Mouse (Mus musculus) forebrain, embryonic 13.5 days (tissue): Measurements from ENCODE around the gene Tmem260. TPM values are rescaled to one million over a fixed set of nuclear protein-coding genes. Genes with fewer than 3 reads are reported as not detected.
"Not testable (repeated sequence)": the region's sequence is repeated elsewhere in the genome, so short reads cannot be mapped to it uniquely, and the experiment has no call there.

ENCODE experiments used
- ATAC-seq: fragments of 200-750 bp; cut with Nextera tagmentation; 2 replicates; pipeline ENCODE4 v1.8.0; 2017
- H3K27ac ChIP-seq: fragments of 300-500 bp; sonication (generic); 2 replicates; pipeline ENCODE4 v1.5.1; 2015; ENCODE audit warnings: inconsistent platforms, mild to moderate bottlenecking, moderate library complexity
- H3K27me3 ChIP-seq: fragments of 300-500 bp; sonication (generic); 2 replicates; pipeline ENCODE4 v1.6.1; 2015; ENCODE audit warnings: mild to moderate bottlenecking, inconsistent platforms
- H3K36me3 ChIP-seq: fragments of 300-500 bp; sonication (generic); 2 replicates; pipeline ENCODE4 v1.6.1; 2015; ENCODE audit warnings: mild to moderate bottlenecking, inconsistent platforms; ENCODE audit not compliant: poor library complexity, severe bottlenecking
- H3K4me1 ChIP-seq: fragments of 300-500 bp; sonication (generic); 2 replicates; pipeline ENCODE4 v1.6.1; 2015; ENCODE audit warnings: inconsistent platforms
- H3K4me2 ChIP-seq: fragments of 300-500 bp; sonication (generic); 2 replicates; pipeline ENCODE4 v1.6.1; 2015; ENCODE audit warnings: inconsistent platforms, mild to moderate bottlenecking, moderate library complexity
- H3K4me3 ChIP-seq: fragments of 300-500 bp; sonication (generic); 2 replicates; pipeline ENCODE4 v1.5.1; 2015; ENCODE audit warnings: mild to moderate bottlenecking, inconsistent platforms
- H3K9ac ChIP-seq: fragments of 300-500 bp; sonication (generic); 2 replicates; pipeline ENCODE4 v1.6.1; 2015; ENCODE audit warnings: mild to moderate bottlenecking, inconsistent platforms
- H3K9me3 ChIP-seq: fragments of 300-500 bp; sonication (generic); replicated peaks from 2 replicates; pipeline ENCODE4 v1.6.1; 2016; ENCODE audit warnings: inconsistent platforms
- WGBS: fragments of 180-500 bp; shearing (Covaris S2); methylation state at CpG from one replicate; pipeline ENCODE4 v1.1.7; 2015; 5-methylcytosine and 5-hydroxymethylcytosine counted together
- polyA plus RNA-seq: library from polyadenylated mRNA; unstranded; fragments of >200 nt; fragmentation: Nextera tagmentation; extraction: Ambion mirVana; gene quantifications from 2 replicates; pipeline ENCODE4 v1.2.1, GENCODE M21; 2015

The Tmem260 gene
- polyA plus RNA-seq, 1 experiment from 2014 or later, result 16.5 TPM

- H3K4me2 ChIP-seq, result no peak overlapping the region
- WGBS, result 81% methylated on average over 5 of the region's 5 CpGs
- no peak overlapping the region for H3K4me3 ChIP-seq
- peaks cover 12% of the 10 kb centered on the region for H3K4me1 ChIP-seq
- H3K9me3 ChIP-seq, result no peaks in the 10 kb centered on the region
- no peaks in the 10 kb centered on the region for H3K27me3 ChIP-seq
- ATAC-seq, result no peak
- no peak overlapping the region for H3K9ac ChIP-seq
- peaks cover 16% of the 10 kb centered on the region for H3K36me3 ChIP-seq
- no peak overlapping the region for H3K27ac ChIP-seq
Observed at GRCm38 (mm10) chr14:48453411-48453810, 7.5 kb downstream of the Tmem260 start.

DNA sequence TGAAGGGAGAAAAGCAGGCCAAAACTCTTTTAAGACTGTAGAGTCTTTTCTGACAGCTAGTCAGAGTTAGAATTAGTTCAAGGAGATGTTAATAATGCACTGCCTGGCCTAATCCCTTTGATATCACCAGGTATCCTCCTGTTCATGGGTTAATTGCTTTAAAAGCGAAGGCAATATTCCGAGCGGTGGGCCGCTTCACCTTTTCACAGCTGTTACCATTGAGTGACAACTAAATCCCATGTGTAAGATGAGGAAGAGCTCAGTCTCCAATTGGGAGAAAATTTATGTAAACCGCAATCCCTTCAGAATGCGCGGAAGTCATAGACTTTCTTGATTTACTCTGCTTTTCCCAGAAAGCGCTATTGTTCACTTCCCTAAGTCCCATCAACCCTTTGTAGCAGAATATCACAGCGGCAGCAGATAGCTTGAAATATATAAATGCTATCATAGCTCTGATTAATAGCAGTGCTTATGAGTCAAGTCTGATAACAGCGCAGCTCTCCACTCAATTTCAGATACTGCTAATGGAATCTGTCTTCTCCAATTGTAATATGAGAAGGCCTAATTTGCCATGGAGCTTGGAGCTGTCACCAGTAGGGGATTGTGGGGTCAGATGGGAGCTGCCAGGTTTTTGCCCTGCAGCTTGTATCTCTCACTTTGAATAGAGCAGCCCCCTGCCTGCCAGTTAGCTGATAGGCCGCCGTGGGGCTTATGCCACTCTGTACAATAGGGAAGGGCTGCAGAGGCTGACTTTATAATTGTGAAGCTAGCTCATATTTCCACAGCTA, 10.6 kb downstream of the Tmem260 start:
- WGBS, result 39% methylated on average over 12 of the region's 12 CpGs
- H3K9ac ChIP-seq, result no peak overlapping the region
- peaks cover 12% of the 10 kb centered on the region for H3K4me1 ChIP-seq
- H3K27me3 ChIP-seq, result no peaks in the 10 kb centered on the region
- no peak overlapping the region for H3K4me3 ChIP-seq
- H3K36me3 ChIP-seq, result peaks cover 28% of the 10 kb centered on the region
- no peak overlapping the region for H3K27ac ChIP-seq
- H3K4me2 ChIP-seq, result no peak overlapping the region
- ATAC-seq, result peak; percentile 30; the same call in 1 of the 2 replicates
- no peaks in the 10 kb centered on the region for H3K9me3 ChIP-seq

DNA sequence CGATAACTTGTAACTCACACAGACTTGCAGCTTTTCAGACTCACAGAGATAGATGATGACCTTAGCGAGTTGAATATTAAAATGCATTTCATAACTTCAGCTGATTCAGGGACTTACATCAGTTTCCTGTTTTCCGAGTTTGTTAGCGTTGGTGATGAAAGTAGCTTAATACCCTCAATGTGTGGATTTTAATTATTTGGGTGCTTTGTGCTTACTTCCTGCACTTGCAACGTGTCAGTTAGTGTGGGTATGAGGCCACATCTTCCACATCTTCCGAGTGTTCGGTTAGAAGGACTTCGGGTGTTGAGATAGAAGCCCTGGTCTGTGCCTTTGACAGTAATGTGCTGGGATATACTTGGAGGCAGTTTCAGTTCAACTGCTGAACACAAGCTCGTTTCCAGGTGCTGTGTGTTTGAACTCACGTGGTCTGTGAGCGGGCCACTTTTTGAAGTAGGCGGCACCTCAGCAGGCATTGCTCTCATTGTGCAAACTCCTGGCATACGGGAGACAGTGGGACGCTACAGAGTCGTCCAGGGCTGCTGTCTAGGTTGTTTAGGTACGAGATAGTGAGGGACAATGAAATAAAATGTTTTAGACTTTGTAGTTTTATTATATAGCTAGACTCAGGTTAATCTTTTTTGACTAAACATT, 11.5 kb downstream of the Tmem260 start:
- peaks cover 12% of the 10 kb centered on the region for H3K4me1 ChIP-seq
- H3K9me3 ChIP-seq, result no peaks in the 10 kb centered on the region
- no peak overlapping the region for H3K9ac ChIP-seq
- no peak overlapping the region for H3K4me3 ChIP-seq
- no peaks in the 10 kb centered on the region for H3K27me3 ChIP-seq
- no peak overlapping the region for H3K27ac ChIP-seq
- peaks cover 21% of the 10 kb centered on the region for H3K36me3 ChIP-seq
- no peak for ATAC-seq
- 81% methylated on average over 16 of the region's 16 CpGs for WGBS
- no peak overlapping the region for H3K4me2 ChIP-seq

- peaks cover 12% of the 10 kb centered on the region for H3K4me1 ChIP-seq
- no peaks in the 10 kb centered on the region for H3K9me3 ChIP-seq
- no peak overlapping the region for H3K9ac ChIP-seq
- H3K27me3 ChIP-seq, result no peaks in the 10 kb centered on the region
- WGBS, result 94% methylated on average over 9 of the region's 9 CpGs
- no peak overlapping the region for H3K4me3 ChIP-seq
- H3K36me3 ChIP-seq, result peaks cover 17% of the 10 kb centered on the region
- no peak overlapping the region for H3K27ac ChIP-seq
- no peak overlapping the region for H3K4me2 ChIP-seq
- ATAC-seq, result no peak
Observed at GRCm38 (mm10) chr14:48458901-48459300, 13.0 kb downstream of the Tmem260 start.

- ATAC-seq, result no peak
- 50% methylated on average over 7 of the region's 7 CpGs for WGBS
- Histone ChIP-seq H3K27me3 (no peaks in the 10 kb centered on the region), H3K4me3 (no peak overlapping the region), H3K9ac (no peak overlapping the region), H3K36me3 (peaks cover 10% of the 10 kb centered on the region), H3K4me2 (no peak overlapping the region), H3K27ac (no peak overlapping the region), H3K4me1 (no peaks in the 10 kb centered on the region), H3K9me3 (no peaks in the 10 kb centered on the region)
Observed at GRCm38 (mm10) chr14:48468339-48468738, 22.4 kb downstream of the Tmem260 start.

DNA sequence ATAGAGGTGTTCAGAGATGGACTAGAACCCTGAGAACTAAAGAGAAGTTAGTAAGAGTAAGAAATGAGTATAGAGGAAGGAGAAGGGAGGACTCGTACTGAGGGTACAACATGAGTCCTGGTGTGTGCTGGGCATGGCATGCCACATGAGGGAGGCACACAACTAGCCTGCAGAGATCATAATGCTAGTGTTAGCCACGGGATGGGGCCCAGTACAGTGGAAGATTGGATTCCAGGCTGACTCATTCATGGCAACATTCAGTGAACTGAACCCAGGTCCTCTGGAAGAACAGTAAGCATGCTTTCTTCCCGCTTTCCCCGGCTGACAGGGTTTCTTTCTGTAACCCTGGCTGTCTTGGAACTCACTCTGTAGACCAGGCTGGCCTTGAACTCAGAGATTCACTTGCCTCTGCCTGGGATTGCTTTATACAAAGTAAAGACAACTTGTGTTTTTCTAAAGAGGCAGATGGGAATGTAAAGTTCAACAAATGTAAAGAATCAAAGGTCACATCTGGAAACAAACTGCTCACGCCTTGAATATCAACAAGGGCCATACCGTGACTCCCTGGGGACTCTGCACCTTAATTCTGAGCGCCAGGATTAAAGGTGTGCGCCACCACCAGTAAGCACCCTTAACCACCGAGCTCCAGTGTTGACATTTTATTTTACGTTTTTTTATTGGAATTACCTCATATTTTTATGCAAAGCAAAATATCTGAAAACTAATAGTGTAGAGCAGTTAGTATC, 25.0 kb downstream of the Tmem260 start:
- WGBS, result 92% methylated on average over 10 of the region's 10 CpGs
- peaks cover 10% of the 10 kb centered on the region for H3K36me3 ChIP-seq
- H3K4me1 ChIP-seq, result no peaks in the 10 kb centered on the region
- H3K9ac ChIP-seq, result no peak overlapping the region
- no peak overlapping the region for H3K27ac ChIP-seq
- H3K4me2 ChIP-seq, result no peak overlapping the region
- ATAC-seq, result no peak
- no peaks in the 10 kb centered on the region for H3K27me3 ChIP-seq
- H3K4me3 ChIP-seq, result no peak overlapping the region
- no peaks in the 10 kb centered on the region for H3K9me3 ChIP-seq

DNA sequence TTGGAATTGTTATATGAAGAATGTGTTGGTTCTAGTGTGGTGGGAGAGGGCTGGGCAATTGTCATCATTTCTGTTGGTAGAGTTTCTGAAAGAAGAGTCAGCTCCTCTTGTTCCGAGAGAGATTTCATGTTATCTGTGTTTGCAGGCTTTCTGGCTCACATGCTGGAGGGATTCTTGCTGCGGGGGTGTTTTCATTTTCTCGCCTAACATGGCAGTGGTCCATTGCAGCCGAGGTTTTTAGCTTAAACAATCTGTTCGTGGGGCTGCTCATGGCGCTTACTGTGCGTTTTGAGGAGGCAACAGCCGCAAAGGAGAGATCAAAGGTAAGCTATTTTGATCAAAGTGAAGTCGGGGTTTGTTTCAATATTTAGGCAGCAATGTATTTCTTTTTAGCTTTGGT, 26.3 kb downstream of the Tmem260 start:
- 83% methylated on average over 9 of the region's 9 CpGs for whole genome bisulfite sequencing
- no peaks in the 10 kb centered on the region for H3K4me1 ChIP-seq
- ATAC-seq, result no peak

GRCm38 (mm10) chr14:48475370-48475769, 29.4 kb downstream of the Tmem260 start:
- no peak overlapping the region for H3K4me2 ChIP-seq
- peaks cover 20% of the 10 kb centered on the region for H3K36me3 ChIP-seq
- WGBS, result 83% methylated on average over 1 of the region's 1 CpGs
- no peak for ATAC-seq
- no peak overlapping the region for H3K9ac ChIP-seq
- H3K9me3 ChIP-seq, result no peaks in the 10 kb centered on the region
- peak overlapping the region; percentile 26; the same call in 1 of the 2 replicates for H3K27ac ChIP-seq
- no peaks in the 10 kb centered on the region for H3K27me3 ChIP-seq
- H3K4me1 ChIP-seq, result no peaks in the 10 kb centered on the region
- H3K4me3 ChIP-seq, result no peak overlapping the region

More for the DNA sequence above, 26.3 kb downstream of the Tmem260 start:
- H3K9ac ChIP-seq, result no peak overlapping the region
- no peak overlapping the region for H3K4me2 ChIP-seq
- no peak overlapping the region for H3K4me3 ChIP-seq
- no peaks in the 10 kb centered on the region for H3K27me3 ChIP-seq
- H3K9me3 ChIP-seq, result no peaks in the 10 kb centered on the region
- H3K36me3 ChIP-seq, result peaks cover 3% of the 10 kb centered on the region
- no peak overlapping the region for H3K27ac ChIP-seq

- not testable (repeated sequence) for H3K9ac ChIP-seq, H3K27me3 ChIP-seq, H3K4me2 ChIP-seq, H3K27ac ChIP-seq, ATAC-seq, H3K9me3 ChIP-seq, H3K4me1 ChIP-seq, H3K4me3 ChIP-seq
- peaks cover 20% of the 10 kb centered on the region for H3K36me3 ChIP-seq
- WGBS, result 72% methylated on average over 3 of the region's 3 CpGs
Observed at GRCm38 (mm10) chr14:48475834-48476233, 29.9 kb downstream of the Tmem260 start.

GRCm38 (mm10) chr14:48476278-48476677, 30.4 kb downstream of the Tmem260 start:
- Histone ChIP-seq H3K27ac (no peak overlapping the region), H3K4me3 (no peak overlapping the region), H3K4me2 (no peak overlapping the region), H3K4me1 (no peaks in the 10 kb centered on the region), H3K9ac (no peak overlapping the region), H3K9me3 (no peaks in the 10 kb centered on the region), H3K36me3 (peaks cover 20% of the 10 kb centered on the region), H3K27me3 (no peaks in the 10 kb centered on the region)
- no peak for ATAC-seq
- 73% methylated on average over 8 of the region's 8 CpGs for WGBS

- H3K9me3 ChIP-seq, result no peaks in the 10 kb centered on the region
- no peak overlapping the region for H3K9ac ChIP-seq
- peaks cover 17% of the 10 kb centered on the region for H3K36me3 ChIP-seq
- no peak overlapping the region for H3K4me3 ChIP-seq
- H3K4me1 ChIP-seq, result 0 out of 2 replicates have a peak, but pooled peaks cover 9% of the 10 kb centered on the region
- no peak overlapping the region for H3K27ac ChIP-seq
- H3K4me2 ChIP-seq, result no peak overlapping the region
- no peaks in the 10 kb centered on the region for H3K27me3 ChIP-seq
- 36% methylated on average over 7 of the region's 7 CpGs for WGBS
- ATAC-seq, result no peak
Observed at GRCm38 (mm10) chr14:48481591-48481990, 35.7 kb downstream of the Tmem260 start.

- ATAC-seq, result no peak
Observed at GRCm38 (mm10) chr14:48482762-48483161, 36.8 kb downstream of the Tmem260 start.

More at GRCm38 (mm10) chr14:48482762-48483161, 36.8 kb downstream of the Tmem260 start:
- WGBS, result 89% methylated on average over 6 of the region's 6 CpGs
- no peaks in the 10 kb centered on the region for H3K9me3 ChIP-seq
- no peak overlapping the region for H3K9ac ChIP-seq
- no peak overlapping the region for H3K27ac ChIP-seq
- H3K27me3 ChIP-seq, result no peaks in the 10 kb centered on the region
- H3K4me3 ChIP-seq, result no peak overlapping the region
- H3K4me2 ChIP-seq, result no peak overlapping the region
- peaks cover 19% of the 10 kb centered on the region for H3K36me3 ChIP-seq
- 0 out of 2 replicates have a peak, but pooled peaks cover 9% of the 10 kb centered on the region for H3K4me1 ChIP-seq
